Mouse (Mus musculus) heart, embryonic 12.5 days (tissue): ENCODE data around the gene Mrm2. TPM values are rescaled to one million over a fixed set of nuclear protein-coding genes. Genes with fewer than 3 reads are reported as not detected.
A peak's percentile ranks its signal among the peaks of the same experiment; 100 is the strongest.

Source experiments
- ATAC-seq: fragments of 200-750 bp; cut with Nextera tagmentation; 2 replicates; pipeline ENCODE4 v1.8.0; 2017; ENCODE audit warnings: moderate TSS enrichment, moderate library complexity; ENCODE audit not compliant: insufficient number of reproducible peaks, low FRiP score
- H3K27ac ChIP-seq: fragments of 300-500 bp; sonication (generic); 2 replicates; pipeline ENCODE4 v1.5.1; 2016; ENCODE audit warnings: mild to moderate bottlenecking, moderate library complexity; ENCODE audit not compliant: poor library complexity, severe bottlenecking
- H3K27me3 ChIP-seq: fragments of 300-500 bp; sonication (generic); replicated peaks from 2 replicates; pipeline ENCODE4 v1.6.1; 2016; ENCODE audit warnings: mild to moderate bottlenecking, moderate library complexity
- H3K36me3 ChIP-seq: fragments of 300-500 bp; sonication (generic); 2 replicates; pipeline ENCODE4 v1.6.1; 2016; ENCODE audit warnings: mild to moderate bottlenecking, moderate library complexity
- H3K4me1 ChIP-seq: fragments of 300-500 bp; sonication (generic); replicated peaks from 2 replicates; pipeline ENCODE4 v1.6.1; 2016; ENCODE audit warnings: mild to moderate bottlenecking
- H3K4me2 ChIP-seq: fragments of 300-500 bp; sonication (generic); 2 replicates; pipeline ENCODE4 v1.6.1; 2016; ENCODE audit warnings: mild to moderate bottlenecking, moderate library complexity
- H3K4me3 ChIP-seq: fragments of 300-500 bp; sonication (generic); 2 replicates; pipeline ENCODE4 v1.5.1; 2016; ENCODE audit warnings: mild to moderate bottlenecking
- H3K9ac ChIP-seq: fragments of 300-500 bp; sonication (generic); 2 replicates; pipeline ENCODE4 v1.6.1; 2016; ENCODE audit warnings: mild to moderate bottlenecking, moderate library complexity
- H3K9me3 ChIP-seq: fragments of 300-500 bp; sonication (generic); replicated peaks from 2 replicates; pipeline ENCODE4 v1.6.1; 2016; ENCODE audit warnings: mild to moderate bottlenecking, moderate library complexity
- WGBS: fragments of 180-500 bp; shearing (Covaris S2); methylation state at CpG from one replicate; pipeline ENCODE4 v1.1.7; 2016; 5-methylcytosine and 5-hydroxymethylcytosine counted together
- polyA plus RNA-seq: library from polyadenylated mRNA; unstranded; fragments of >200 nt; fragmentation: Nextera tagmentation; extraction: Ambion mirVana; gene quantifications from 2 replicates; pipeline ENCODE4 v1.2.1, GENCODE M21; 2016

Gene Mrm2
- polyA plus RNA-seq, 1 experiment from 2014 or later: 15.2 TPM

- H3K4me1 ChIP-seq: no peaks in the 10 kb centered on the region
- peaks cover 73% of the 10 kb centered on the region for H3K36me3 ChIP-seq
- no peak for ATAC-seq
Observed at GRCm38 (mm10) chr5:140342880-140343279, 11.2 kb upstream of the Mrm2 start.

DNA sequence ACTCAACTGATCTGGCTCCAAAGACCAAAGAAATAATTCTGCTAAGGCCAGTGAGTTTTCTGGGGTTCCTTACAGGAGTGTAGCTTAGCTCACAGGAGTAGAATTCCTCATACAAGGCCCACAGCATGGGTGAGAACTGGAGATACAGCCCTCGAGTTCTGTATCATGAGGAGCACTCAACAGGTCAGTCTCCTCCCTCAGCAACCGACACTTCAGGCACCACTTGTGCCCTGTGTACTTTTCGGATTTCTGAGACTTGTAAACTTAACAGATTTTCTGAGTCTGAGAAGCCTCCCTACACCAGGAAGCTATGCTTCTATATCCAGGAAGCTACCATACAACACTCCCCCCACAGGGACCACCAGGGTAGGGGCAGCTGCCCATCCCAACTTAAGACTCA is 8.1 kb upstream of the Mrm2 start:
- ATAC-seq: no peak
- WGBS: 81% methylated on average over 3 of the region's 3 CpGs
- H3K36me3 ChIP-seq: peaks cover 62% of the 10 kb centered on the region

More at GRCm38 (mm10) chr5:140342880-140343279, 11.2 kb upstream of the Mrm2 start:
- Histone ChIP-seq H3K4me3 (no peak overlapping the region), H3K27me3 (no peaks in the 10 kb centered on the region), H3K9me3 (no peaks in the 10 kb centered on the region), H3K4me2 (no peak overlapping the region), H3K9ac (no peak overlapping the region), H3K27ac (no peak overlapping the region)
- WGBS: 78% methylated on average over 4 of the region's 4 CpGs

DNA sequence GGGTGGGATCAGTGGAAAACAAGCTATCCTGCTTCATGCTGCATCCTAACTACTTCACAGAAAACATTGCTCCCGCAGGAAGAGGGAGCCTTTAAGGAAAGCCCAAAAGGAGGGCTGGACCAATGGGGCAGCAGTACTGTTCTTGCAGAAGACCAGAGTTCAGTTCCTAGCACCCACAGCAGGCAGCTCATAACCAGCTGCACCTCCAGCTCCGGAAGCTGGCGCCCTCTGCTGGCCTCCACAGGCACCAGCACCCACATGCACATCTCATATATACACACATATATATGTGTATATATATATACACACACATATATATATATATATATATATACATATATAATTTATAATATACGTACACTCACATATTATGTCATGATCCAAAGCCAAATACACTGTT is 7.1 kb upstream of the Mrm2 start:
- no peak for ATAC-seq
- H3K4me1 ChIP-seq: no peaks in the 10 kb centered on the region
- 93% methylated on average over 4 of the region's 4 CpGs for WGBS

More for the DNA sequence above, 8.1 kb upstream of the Mrm2 start:
- Histone ChIP-seq H3K4me3 (no peak overlapping the region), H3K27ac (no peak overlapping the region), H3K4me1 (no peaks in the 10 kb centered on the region), H3K4me2 (no peak overlapping the region), H3K9me3 (no peaks in the 10 kb centered on the region), H3K27me3 (no peaks in the 10 kb centered on the region), H3K9ac (no peak overlapping the region)

GRCm38 (mm10) chr5:140336680-140337079 is 5.0 kb upstream of the Mrm2 start:
- Histone ChIP-seq H3K4me1 (peaks cover 8% of the 10 kb centered on the region; the same call in 1 of the 2 replicates), H3K4me3 (no peak overlapping the region), H3K4me2 (no peak overlapping the region), H3K36me3 (peaks cover 43% of the 10 kb centered on the region), H3K27me3 (no peaks in the 10 kb centered on the region), H3K27ac (no peak overlapping the region), H3K9me3 (no peaks in the 10 kb centered on the region), H3K9ac (no peak overlapping the region)
- no peak for ATAC-seq
- 76% methylated on average over 1 of the region's 1 CpGs for WGBS

More for the DNA sequence above, 7.1 kb upstream of the Mrm2 start:
- Histone ChIP-seq H3K4me3 (no peak overlapping the region), H3K9me3 (no peaks in the 10 kb centered on the region), H3K4me2 (no peak overlapping the region), H3K27me3 (no peaks in the 10 kb centered on the region), H3K36me3 (peaks cover 51% of the 10 kb centered on the region), H3K9ac (no peak overlapping the region), H3K27ac (no peak overlapping the region)

GRCm38 (mm10) chr5:140333631-140334030 is 1.9 kb upstream of the Mrm2 start:
- H3K27ac ChIP-seq: no peak overlapping the region
- peaks cover 15% of the 10 kb centered on the region for H3K4me1 ChIP-seq
- ATAC-seq: no peak
- H3K36me3 ChIP-seq: peaks cover 28% of the 10 kb centered on the region
- 36% methylated on average over 2 of the region's 2 CpGs for WGBS
- H3K9ac ChIP-seq: no peak overlapping the region
- H3K9me3 ChIP-seq: no peaks in the 10 kb centered on the region
- H3K27me3 ChIP-seq: no peaks in the 10 kb centered on the region
- H3K4me2 ChIP-seq: no peak overlapping the region
- H3K4me3 ChIP-seq: no peak overlapping the region

GRCm38 (mm10) chr5:140332519-140332918 is 821 bp upstream of the Mrm2 start:
- H3K9ac ChIP-seq: no peak overlapping the region
- WGBS: 58% methylated on average over 4 of the region's 4 CpGs

GRCm38 (mm10) chr5:140324058-140324457 is 7.6 kb downstream of the Mrm2 start:
- Histone ChIP-seq H3K27me3 (no peaks in the 10 kb centered on the region), H3K36me3 (peaks cover 27% of the 10 kb centered on the region), H3K4me3 (no peak overlapping the region), H3K4me2 (no peak overlapping the region), H3K9ac (no peak overlapping the region), H3K4me1 (peaks cover 23% of the 10 kb centered on the region), H3K27ac (no peak overlapping the region), H3K9me3 (no peaks in the 10 kb centered on the region)
- 90% methylated on average over 5 of the region's 5 CpGs for WGBS
- no peak for ATAC-seq

More at GRCm38 (mm10) chr5:140332519-140332918, 821 bp upstream of the Mrm2 start:
- H3K4me3 ChIP-seq: peak overlapping the region; percentile 79; the same call in 1 of the 2 replicates
- H3K36me3 ChIP-seq: peaks cover 28% of the 10 kb centered on the region
- no peaks in the 10 kb centered on the region for H3K9me3 ChIP-seq
- no peak for ATAC-seq
- H3K27me3 ChIP-seq: no peaks in the 10 kb centered on the region
- H3K4me2 ChIP-seq: peak overlapping the region; percentile 93
- H3K27ac ChIP-seq: no peak overlapping the region
- H3K4me1 ChIP-seq: peaks cover 15% of the 10 kb centered on the region

DNA sequence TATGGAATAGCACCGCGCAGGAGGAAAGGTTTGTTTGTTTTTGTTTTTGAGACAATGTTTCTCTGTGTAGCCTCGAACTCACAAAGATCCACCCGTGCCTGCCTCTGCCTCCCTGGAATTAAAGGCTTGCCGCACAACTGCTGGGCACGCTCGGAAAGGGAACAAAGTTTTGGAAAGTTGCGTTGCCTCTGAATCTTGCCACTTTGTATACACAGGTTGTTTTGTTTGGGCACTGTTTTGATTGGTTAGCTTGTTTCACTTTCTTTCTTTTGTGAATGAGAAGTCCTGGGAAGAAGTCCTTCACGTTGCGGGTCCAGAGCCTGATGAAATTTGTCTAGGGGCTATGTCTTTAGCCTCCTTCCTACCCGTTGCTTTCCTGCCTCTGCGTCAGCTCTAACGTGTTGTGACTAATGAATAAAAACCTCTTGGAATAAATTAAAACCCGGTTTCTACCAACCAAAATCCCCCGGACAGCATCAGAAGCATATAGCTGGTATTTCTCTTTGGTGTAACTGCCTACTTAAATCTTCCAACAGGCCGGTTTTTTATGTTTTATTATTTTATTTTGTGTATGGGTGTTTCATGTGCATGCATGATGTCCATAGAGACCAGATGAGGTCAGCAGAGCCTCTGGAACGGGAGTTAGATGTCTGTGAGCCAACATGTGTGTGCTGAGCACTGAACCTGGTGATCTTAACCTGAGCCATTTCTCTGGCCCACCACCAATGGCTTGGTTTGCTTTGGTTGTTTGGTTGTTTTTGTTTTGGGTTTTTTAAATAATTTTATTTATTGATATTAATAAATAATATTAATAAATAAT is 9.7 kb downstream of the Mrm2 start:
- H3K36me3 ChIP-seq: peaks cover 11% of the 10 kb centered on the region
- H3K4me2 ChIP-seq: peak overlapping the region; percentile 92
- peaks cover 27% of the 10 kb centered on the region for H3K4me1 ChIP-seq
- peak overlapping the region; percentile 99 for H3K9ac ChIP-seq
- peak overlapping the region; percentile 91 for H3K4me3 ChIP-seq
- no peak for ATAC-seq
- no peaks in the 10 kb centered on the region for H3K9me3 ChIP-seq
- H3K27me3 ChIP-seq: no peaks in the 10 kb centered on the region
- peak overlapping the region; percentile 75 for H3K27ac ChIP-seq
- WGBS: 1% methylated on average over 17 of the region's 17 CpGs

DNA sequence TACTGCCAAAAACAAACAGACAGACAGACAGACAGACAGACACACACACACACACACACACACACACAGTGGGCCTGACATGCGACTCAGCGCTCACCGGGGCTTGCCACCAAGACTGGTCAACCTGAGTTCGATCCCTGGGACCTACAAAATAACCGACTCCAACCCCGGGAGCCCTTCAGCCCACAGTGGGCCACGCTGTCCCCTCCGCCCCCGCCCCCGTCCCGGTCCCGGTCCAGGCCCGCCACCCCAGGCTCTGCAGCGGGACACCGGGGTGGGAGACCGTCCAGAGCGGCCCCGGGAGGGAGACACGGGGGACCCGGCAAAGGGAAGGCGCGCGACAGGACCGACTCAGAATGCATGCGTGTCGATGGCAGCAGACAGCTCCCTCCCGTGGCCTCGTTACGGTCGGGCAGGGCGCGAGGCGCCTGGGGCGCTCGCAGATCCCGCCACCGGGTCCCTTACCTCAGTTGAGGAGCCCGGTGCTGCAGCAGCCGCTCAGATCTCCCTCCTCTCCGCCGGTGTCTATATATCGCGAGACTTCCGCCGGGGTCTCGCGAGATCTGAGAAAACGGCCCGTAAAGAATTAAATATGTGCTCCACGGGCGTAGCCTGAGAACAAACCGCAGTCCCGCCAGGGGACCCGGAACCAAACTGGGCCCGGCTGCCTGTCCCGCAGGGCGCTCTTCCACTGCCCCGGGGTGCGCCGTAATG is 10.5 kb downstream of the Mrm2 start, which contains the start of the genes Mad1l1 and Nudt1:
Gene Mad1l1, minus strand, starts transcription at position 511 of the 714 bp plus-strand sequence.
Gene Nudt1, plus strand, starts transcription at position 615 of the 714 bp plus-strand sequence.
- ATAC-seq: peak; percentile 92
- Histone ChIP-seq H3K9me3 (no peaks in the 10 kb centered on the region), H3K4me2 (peak within 1 kb of the TSS; percentile 92), H3K9ac (peak within 1 kb of the TSS; percentile 99), H3K4me1 (peaks cover 31% of the 10 kb centered on the region), H3K36me3 (peaks cover 5% of the 10 kb centered on the region), H3K27me3 (no peaks in the 10 kb centered on the region), H3K4me3 (peak within 1 kb of the TSS; percentile 91), H3K27ac (peak within 1 kb of the TSS; percentile 75)
- WGBS: under 1% methylated on average over 60 of the region's 60 CpGs

DNA sequence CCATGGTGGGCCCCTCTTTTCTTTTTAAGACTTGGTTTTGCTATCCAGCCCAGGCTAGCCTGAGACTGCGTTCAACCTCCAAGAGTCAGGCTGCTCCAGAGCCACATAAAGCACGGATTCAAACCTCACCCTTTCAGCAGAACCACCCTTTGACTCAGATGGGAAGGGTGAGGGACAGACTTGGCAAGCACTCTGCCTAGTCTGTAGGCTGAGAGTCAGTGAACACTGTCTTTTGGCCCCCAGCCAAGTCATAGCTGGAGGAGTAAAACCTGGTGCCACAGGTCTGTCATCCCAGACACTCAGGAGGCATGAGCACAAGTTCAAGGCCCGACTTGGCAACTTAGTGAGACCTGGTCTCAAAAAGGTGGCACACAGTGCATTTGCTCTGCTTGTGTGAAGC is 15.0 kb downstream of the Mrm2 start:
- Histone ChIP-seq H3K36me3 (peaks cover 35% of the 10 kb centered on the region), H3K27ac (no peak overlapping the region), H3K9me3 (no peaks in the 10 kb centered on the region), H3K27me3 (no peaks in the 10 kb centered on the region), H3K4me2 (no peak overlapping the region), H3K9ac (no peak overlapping the region), H3K4me1 (peaks cover 27% of the 10 kb centered on the region), H3K4me3 (no peak overlapping the region)
- WGBS: 75% methylated on average over 3 of the region's 3 CpGs
- ATAC-seq: no peak

GRCm38 (mm10) chr5:140307602-140308001 is 24.1 kb downstream of the Mrm2 start:
- WGBS: 54% methylated on average over 14 of the region's 14 CpGs
- H3K9me3 ChIP-seq: no peaks in the 10 kb centered on the region
- H3K4me1 ChIP-seq: peaks cover 34% of the 10 kb centered on the region
- ATAC-seq: no peak
- no peaks in the 10 kb centered on the region for H3K27me3 ChIP-seq
- H3K36me3 ChIP-seq: peaks cover 68% of the 10 kb centered on the region
- no peak overlapping the region for H3K4me3 ChIP-seq
- H3K4me2 ChIP-seq: no peak overlapping the region
- H3K9ac ChIP-seq: no peak overlapping the region
- H3K27ac ChIP-seq: 0 out of 2 replicates have a peak overlapping the region, but pooled peaks have one; percentile 14
